Mouse (Mus musculus) liver, postnatal 0 days (tissue): ENCODE results near the gene Hipk2.

Source experiments
- CTCF ChIP-seq: sonication (generic); IDR thresholded peaks from 2 replicates; pipeline ENCODE4 v1.5.1; 2016; ENCODE audit warnings: antibody characterized with exemption, low read depth
- EP300 ChIP-seq: IDR thresholded peaks from 2 replicates; pipeline ENCODE4 v1.6.1; 2016; ENCODE audit warnings: antibody characterized with exemption, low read depth, mild to moderate bottlenecking

DNA sequence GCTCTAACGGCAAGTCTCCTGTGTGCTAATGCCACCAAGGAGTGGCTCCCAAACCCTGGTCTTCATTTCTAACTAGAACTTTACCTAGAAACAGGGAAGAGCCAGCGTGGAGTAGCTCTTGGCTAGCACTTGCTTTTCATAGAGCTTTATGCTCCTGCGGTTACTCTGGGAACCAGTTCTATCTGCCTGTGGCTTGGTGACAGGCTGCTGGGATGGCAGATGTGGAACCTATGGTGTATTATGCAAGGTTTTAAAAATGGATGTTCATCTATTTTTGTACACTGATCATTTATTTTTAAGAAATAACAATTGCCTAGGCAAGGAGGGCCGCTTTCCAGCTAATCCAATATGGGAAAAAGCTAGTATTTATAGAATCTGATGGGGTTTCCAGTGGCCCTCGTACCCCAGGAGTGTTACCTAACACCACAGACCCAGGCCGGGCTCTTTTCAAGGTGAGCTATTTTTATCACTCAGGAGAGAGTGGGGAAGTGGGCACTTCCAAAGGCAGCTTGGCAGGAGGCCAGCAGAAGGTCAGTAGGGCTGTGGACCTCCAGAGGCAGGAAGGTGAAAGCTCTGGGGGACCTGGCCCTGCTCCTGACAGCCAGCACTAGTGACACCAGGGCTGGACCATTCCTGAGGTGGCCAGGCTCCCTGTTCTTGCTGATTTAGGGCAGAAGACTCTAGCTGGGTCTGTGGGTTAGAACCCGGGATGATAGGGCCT is 171.5 kb downstream of the Hipk2 start:
- TF ChIP-seq CTCF (no peak), EP300 (no peak)
